Mouse (Mus musculus): ENCODE results near the gene Rnf222. TPM values are rescaled to one million over a fixed set of nuclear protein-coding genes. Genes with fewer than 3 reads are reported as not detected.

The Rnf222 gene
- total and polyA plus RNA-seq, 3 experiments, result not detected

GRCm38 (mm10) chr11:68906461-68906790 is 18.1 kb downstream of the Rnf222 start:
- no peaks in the 10 kb centered on the region for H3K9me3 ChIP-seq (replicated peaks; ENCODE audit: low read length)
- H3K36me3 ChIP-seq (replicated peaks in 1 of 2; ENCODE audit: control insufficient read depth in 1 of 2, insufficient read depth in 1 of 2, low read length in 1 of 2), result peaks cover 36 to 54% of the 10 kb centered on the region in 2 experiments
- peaks cover 5 to 23% of the 10 kb centered on the region in 2 experiments; a peak in 3 of 4 replicates for H3K4me1 ChIP-seq (ENCODE audit: control insufficient read depth in 1 of 2, insufficient read depth in 2 of 2)
- peaks cover 19% of the 10 kb centered on the region for H3K79me2 ChIP-seq (replicated peaks; ENCODE audit: control insufficient read depth, extremely low read depth, insufficient read depth, poor library complexity, severe bottlenecking)
- dilution Hi-C loops (cut with MboI; ENCODE audit: extremely low pct_ligation_motif_present, extremely low pct_unique_long_range_greater_than_20kb, low sequenced_read_pairs), result no loop called here
- no peak overlapping the region for H3K4me3 ChIP-seq (replicated peaks in 1 of 3; ENCODE audit: low read depth in 2 of 3, low read length in 2 of 3, poor library complexity in 1 of 3)
- H3K4me2 ChIP-seq (ENCODE audit: insufficient read depth, low read depth, poor library complexity, severe bottlenecking), result no peak overlapping the region
- H3K27ac ChIP-seq (ENCODE audit: insufficient read depth, low read depth), result no peak overlapping the region
- H3K27me3 ChIP-seq (replicated peaks), result peaks cover 3% of the 10 kb centered on the region
- in situ Hi-C loops (cut with MboI; ENCODE audit: low pct_ligation_motif_present, low pct_unique_long_range_greater_than_20kb, low sequenced_read_pairs), result no loop called here
- TF ChIP-seq KAT2A (IDR thresholded peaks at IDR 0.05; ENCODE audit: insufficient replicate concordance, low read length) (no peak), NELFE (IDR thresholded peaks at IDR 0.05; ENCODE audit: low read depth, low read length) (no peak), CHD2 (IDR thresholded peaks at IDR 0.05; ENCODE audit: low read length) (peak; percentile 38; the same call in 1 of the 2 replicates), ZMIZ1 (IDR thresholded peaks at IDR 0.05; ENCODE audit: low read depth, low read length) (peak; percentile 38; the same call in 1 of the 2 replicates), UBTF (IDR thresholded peaks at IDR 0.05; ENCODE audit: low read depth, low read length) (no peak)
- peak; percentile 40 for DNase-seq (ENCODE audit: extremely low read depth)
- H3K9ac ChIP-seq (ENCODE audit: insufficient read depth, low read depth), result no peak overlapping the region

GRCm38 (mm10) chr11:68907251-68907650 is 18.9 kb downstream of the Rnf222 start:
- Histone ChIP-seq H3K36me3 (replicated peaks in 1 of 2; ENCODE audit: control insufficient read depth in 1 of 2, insufficient read depth in 1 of 2, low read length in 1 of 2) (peaks cover 36 to 53% of the 10 kb centered on the region in 2 experiments), H3K4me2 (ENCODE audit: insufficient read depth, low read depth, poor library complexity, severe bottlenecking) (no peak overlapping the region), H3K9ac (ENCODE audit: insufficient read depth, low read depth) (no peak overlapping the region), H3K27ac (ENCODE audit: insufficient read depth, low read depth) (no peak overlapping the region), H3K79me2 (replicated peaks; ENCODE audit: control insufficient read depth, extremely low read depth, insufficient read depth, poor library complexity, severe bottlenecking) (peaks cover 11% of the 10 kb centered on the region), H3K4me3 (replicated peaks in 1 of 3; ENCODE audit: low read depth in 2 of 3, low read length in 2 of 3, poor library complexity in 1 of 3) (no peak overlapping the region), H3K9me3 (replicated peaks; ENCODE audit: low read length) (no peaks in the 10 kb centered on the region), H3K4me1 (ENCODE audit: control insufficient read depth in 1 of 2, insufficient read depth in 2 of 2) (peaks cover 5 to 23% of the 10 kb centered on the region in 2 experiments; a peak in 3 of 4 replicates), H3K27me3 (replicated peaks) (peaks cover 8% of the 10 kb centered on the region)
- peak; percentile 27 for DNase-seq (ENCODE audit: extremely low read depth)
- dilution Hi-C loops (cut with MboI; ENCODE audit: extremely low pct_ligation_motif_present, extremely low pct_unique_long_range_greater_than_20kb, low sequenced_read_pairs), result no loop called here
- in situ Hi-C loops (cut with MboI; ENCODE audit: low pct_ligation_motif_present, low pct_unique_long_range_greater_than_20kb, low sequenced_read_pairs), result no loop called here
- TF ChIP-seq ZMIZ1 (IDR thresholded peaks at IDR 0.05; ENCODE audit: low read depth, low read length), result no peak
- no peak for TF ChIP-seq JUN (IDR thresholded peaks at IDR 0.05; ENCODE audit: insufficient read depth, low read depth, low read length)
- TF ChIP-seq BHLHE40 (IDR thresholded peaks at IDR 0.05; ENCODE audit: low read depth, low read length), result no peak
- no peak for TF ChIP-seq RCOR1 (conservative IDR thresholded peaks at IDR 0.05; ENCODE audit: low read depth, low read length)
- TF ChIP-seq MAZ (IDR thresholded peaks at IDR 0.05; ENCODE audit: low read depth, low read length), result no peak

GRCm38 (mm10) chr11:68908846-68909503 is 20.6 kb downstream of the Rnf222 start:
- H3K4me3 ChIP-seq (replicated peaks in 1 of 3; ENCODE audit: low read depth in 2 of 3, low read length in 2 of 3, poor library complexity in 1 of 3), result no peak overlapping the region
- H3K36me3 ChIP-seq (replicated peaks in 1 of 2; ENCODE audit: control insufficient read depth in 1 of 2, insufficient read depth in 1 of 2, low read length in 1 of 2), result peaks cover 23 to 36% of the 10 kb centered on the region in 2 experiments
- no peaks in the 10 kb centered on the region for H3K79me2 ChIP-seq (replicated peaks; ENCODE audit: control insufficient read depth, extremely low read depth, insufficient read depth, poor library complexity, severe bottlenecking)
- dilution Hi-C loops (cut with MboI; ENCODE audit: extremely low pct_ligation_motif_present, extremely low pct_unique_long_range_greater_than_20kb, low sequenced_read_pairs) (no loop called here), in situ Hi-C loops (cut with MboI; ENCODE audit: low pct_ligation_motif_present, low pct_unique_long_range_greater_than_20kb, low sequenced_read_pairs) (no loop called here)
- TF ChIP-seq SIN3A (IDR thresholded peaks at IDR 0.05; ENCODE audit: low read length) (no peak), ETS1 (conservative IDR thresholded peaks at IDR 0.05; ENCODE audit: low read depth, low read length) (no peak), ELF1 (IDR thresholded peaks at IDR 0.05; ENCODE audit: low read depth, low read length) (no peak), JUN (IDR thresholded peaks at IDR 0.05; ENCODE audit: insufficient read depth, low read depth, low read length) (no peak), HCFC1 (IDR thresholded peaks at IDR 0.05; ENCODE audit: low read depth, low read length) (no peak), USF1 (IDR thresholded peaks at IDR 0.05; ENCODE audit: low read depth, low read length) (no peak), CTCF (conservative IDR thresholded peaks at IDR 0.05 in 1 of 2, IDR thresholded peaks at IDR 0.05 in 1 of 2; ENCODE audit: low read depth in 2 of 2, low read length in 2 of 2) (no peak), PAX5 (IDR thresholded peaks at IDR 0.05; ENCODE audit: low read length) (no peak)
- no peak overlapping the region for H3K4me2 ChIP-seq (ENCODE audit: insufficient read depth, low read depth, poor library complexity, severe bottlenecking)
- peaks cover 12% of the 10 kb centered on the region for H3K27me3 ChIP-seq (replicated peaks)
- H3K9me3 ChIP-seq (replicated peaks; ENCODE audit: low read length), result peaks cover 5% of the 10 kb centered on the region
- no peak overlapping the region for H3K27ac ChIP-seq (ENCODE audit: insufficient read depth, low read depth)
- no peak overlapping the region for H3K9ac ChIP-seq (ENCODE audit: insufficient read depth, low read depth)
- no peak for DNase-seq (ENCODE audit: extremely low read depth)
- peaks cover 0 to 10% of the 10 kb centered on the region in 2 experiments; a peak in 2 of 4 replicates for H3K4me1 ChIP-seq (ENCODE audit: control insufficient read depth in 1 of 2, insufficient read depth in 2 of 2)
